Mouse (Mus musculus) gastrocnemius, postnatal 25 days (tissue): ENCODE results near the gene Nup62cl. TPM values are rescaled to one million over a fixed set of nuclear protein-coding genes. Genes with fewer than 3 reads are reported as not detected.

Source experiments
- DNase-seq: peaks from one replicate; pipeline ENCODE4 v3.0.0; 2022
- long read RNA-seq, 2 experiments: library from polyadenylated mRNA; stranded (forward); transcript quantifications; one replicate each; pipeline ENCODE4 v2.0.0; 2021
- total RNA-seq, 2 experiments: library from RNA; stranded (reverse); gene quantifications; 1 replicate in 1 of 2; 2 replicates in 1 of 2; pipeline ENCODE4 v1.2.3; 2021

Gene Nup62cl
- total RNA-seq, result under 1 TPM; 0.13 to 0.38 TPM
- long read RNA-seq, experiment 1, result 0 reads
- long read RNA-seq, experiment 2, result 0 reads

DNA sequence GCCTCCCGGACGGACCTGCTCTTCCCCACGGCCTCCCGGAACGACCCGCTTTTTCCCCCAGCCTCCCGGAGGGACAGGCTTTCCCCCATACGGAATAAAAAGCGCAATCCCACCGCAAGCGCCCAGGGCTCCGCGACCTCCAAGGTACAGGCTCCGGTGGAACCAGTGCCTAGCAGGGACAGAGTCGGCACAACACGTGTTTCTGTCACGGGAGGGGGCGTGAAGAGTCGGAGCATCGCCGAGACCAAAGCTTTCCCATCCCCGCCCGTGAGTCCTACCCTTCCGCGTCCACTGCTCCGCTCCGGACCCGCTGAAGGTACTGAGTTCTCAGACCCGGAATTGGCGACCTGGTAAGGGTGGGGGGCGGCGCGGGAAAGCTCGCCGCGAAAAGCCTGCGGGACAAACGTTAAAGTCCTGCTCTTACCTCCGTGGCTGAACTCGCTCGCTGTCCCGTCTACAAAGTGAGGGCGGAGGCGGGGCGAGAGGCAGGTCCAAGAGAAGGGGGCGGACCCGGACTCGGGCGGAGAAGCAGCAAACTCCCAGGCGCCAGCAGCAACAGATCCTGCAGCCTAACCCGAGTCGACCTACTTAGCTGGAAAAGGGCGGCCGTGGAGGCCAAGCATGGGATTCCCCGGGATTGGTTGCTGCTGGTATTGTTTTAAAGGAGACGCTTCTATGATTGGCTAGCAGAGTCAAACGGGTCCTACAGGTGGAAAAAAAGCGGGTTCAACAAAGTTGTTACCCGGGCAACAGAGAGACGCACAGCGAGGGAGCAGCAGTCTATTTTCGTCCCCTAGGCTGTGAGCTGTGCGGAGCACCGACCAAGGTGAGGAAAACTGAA, at the start of gene Nup62cl, which contains the start of gene Pih1h3b:
TSS of gene Nup62cl (minus strand) at position 578 of the 841 bp plus-strand sequence.
TSS of gene Pih1h3b (plus strand) at position 745 of the 841 bp plus-strand sequence.
- DNase-seq, result peak; percentile 43

- no peak for DNase-seq
These were observed 31.6 kb upstream of the Nup62cl start for GRCm38 (mm10) chrX:140094066-140094465.

- DNase-seq, result no peak
These were observed 20.0 kb upstream of the Nup62cl start for GRCm38 (mm10) chrX:140082535-140082934.

GRCm38 (mm10) chrX:140060886-140061874, 1.3 kb downstream of the Nup62cl start:
- no peak for DNase-seq

- DNase-seq, result no peak
These were observed 63.8 kb downstream of the Nup62cl start for GRCm38 (mm10) chrX:139998691-139999065.

DNA sequence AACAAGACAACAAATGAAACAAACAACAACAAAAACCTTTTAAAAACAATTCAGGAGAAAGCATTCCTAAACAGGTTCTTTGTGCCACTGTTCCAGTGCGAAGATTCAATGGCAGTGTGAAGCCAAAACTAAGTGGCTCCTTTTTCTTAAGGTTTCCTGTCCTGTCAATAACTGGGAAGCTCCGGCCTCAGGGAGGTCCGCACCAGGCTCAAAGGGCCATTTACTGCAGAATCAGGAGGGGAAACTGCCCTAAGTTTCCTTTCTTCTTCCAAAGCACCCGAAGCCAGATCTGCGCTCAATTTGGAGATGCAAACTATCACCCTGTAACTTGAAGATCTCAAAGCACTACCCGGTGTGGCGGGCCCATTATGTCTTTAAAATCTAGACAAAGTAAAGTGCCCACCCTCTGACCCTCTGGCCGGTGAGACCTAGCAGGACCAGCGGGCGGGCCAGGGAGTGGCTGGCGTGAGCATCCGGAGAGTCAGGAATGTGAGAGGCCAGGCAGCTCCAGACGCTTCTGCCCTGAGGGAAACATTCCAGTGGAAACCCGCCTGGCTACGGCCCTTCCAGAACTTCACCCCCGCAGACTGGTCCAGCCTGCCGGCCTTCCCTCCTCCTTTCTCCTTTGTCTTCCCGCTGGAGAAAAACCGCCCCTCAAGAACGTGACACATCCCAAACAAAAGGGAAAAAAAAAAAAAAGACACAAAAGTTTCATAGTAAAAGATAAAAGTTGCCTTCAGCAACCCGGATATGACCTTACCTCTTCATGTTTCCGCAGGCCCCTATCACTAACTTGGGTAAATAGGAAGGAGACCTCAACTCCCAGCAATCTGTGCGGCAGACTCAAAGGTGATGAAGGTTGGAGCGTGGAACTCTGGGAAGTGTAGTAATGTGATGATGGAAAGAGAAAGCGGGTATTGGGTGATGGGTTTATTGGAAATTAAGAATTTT, 64.5 kb downstream of the Nup62cl start, which contains the start of gene Rbm41:
TSS of gene Rbm41 (minus strand) at position 856 of the 951 bp plus-strand sequence.
- peak; percentile 18 for DNase-seq

DNA sequence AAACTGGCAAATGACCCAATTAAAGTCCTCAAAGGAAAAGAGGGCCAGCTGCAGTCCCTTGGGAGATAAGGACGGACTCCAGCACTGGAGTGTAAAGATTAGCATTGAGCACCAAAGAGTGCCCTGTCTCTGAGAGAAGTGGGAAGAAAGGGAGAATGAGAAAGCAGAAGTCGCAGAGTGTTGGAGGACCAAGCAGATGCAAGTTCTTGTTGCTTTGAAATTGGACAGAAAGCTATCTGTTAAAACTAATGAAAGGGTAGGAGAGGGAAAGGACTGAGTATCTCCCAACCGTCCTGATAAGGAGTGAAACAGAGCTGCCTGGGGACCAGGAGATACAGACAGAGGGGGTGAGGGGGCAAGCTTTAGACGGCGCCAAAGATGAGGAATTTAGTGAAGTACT, 80.4 kb downstream of the Nup62cl start:
- no peak for DNase-seq

Other genes with a start within 250 kb of the Nup62cl start
- 1 to 10 TPM; 5.1 to 6.1 TPM for gene Morc4, start 191.0 kb downstream of the Nup62cl start, total RNA-seq
- 1 to 10 TPM; 5.3 to 5.8 TPM for gene Rbm41, start 64.1 kb downstream of the Nup62cl start, total RNA-seq
- not detected for gene Pih1h3b, start 167 bp upstream of the Nup62cl start, total RNA-seq